Mouse (Mus musculus): ENCODE measurements around the gene Agr2. TPM values are rescaled to one million over a fixed set of nuclear protein-coding genes. Genes with fewer than 3 reads are reported as not detected.

The Agr2 gene
- polyA plus RNA-seq, 1 experiment: not detected

DNA sequence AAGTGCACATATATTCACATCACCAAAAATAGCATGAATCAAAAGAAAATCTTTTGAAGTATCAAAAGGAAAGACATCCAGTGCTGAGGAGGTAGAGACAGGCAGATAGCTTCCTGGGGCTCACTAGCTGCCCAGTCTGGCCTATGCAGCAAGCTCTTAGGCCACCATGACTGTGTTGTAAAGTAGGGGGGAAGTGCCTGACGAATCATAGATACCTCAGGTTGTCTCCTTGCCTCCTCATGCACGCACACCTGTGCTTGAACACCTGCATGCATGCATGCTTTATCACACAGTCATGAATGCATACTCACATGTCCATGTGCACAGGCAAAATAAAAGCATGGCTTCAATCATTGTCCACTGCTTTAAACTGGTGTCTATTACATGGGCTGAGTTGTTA, 52.0 kb downstream of the Agr2 start:
- Histone ChIP-seq H3K36me3 (ENCODE audit: control insufficient read depth, insufficient read depth, low read length) (no peaks in the 10 kb centered on the region), H3K27ac (ENCODE audit: control insufficient read depth, insufficient read depth, low read depth, low read length) (no peak overlapping the region), H3K4me3 (ENCODE audit: control insufficient read depth, low read depth, low read length) (no peak overlapping the region), H3K27me3 (ENCODE audit: control insufficient read depth, insufficient read depth, low read length) (no peaks in the 10 kb centered on the region), H3K4me1 (ENCODE audit: control insufficient read depth, insufficient read depth, low read length) (peaks cover 19% of the 10 kb centered on the region)
- TF ChIP-seq POLR2A (IDR thresholded peaks at IDR 0.05; ENCODE audit: control insufficient read depth, low read depth, low read length) (no peak), CTCF (IDR thresholded peaks at IDR 0.05; ENCODE audit: control insufficient read depth, insufficient read depth, insufficient replicate concordance, low read depth, low read length) (no peak)

DNA sequence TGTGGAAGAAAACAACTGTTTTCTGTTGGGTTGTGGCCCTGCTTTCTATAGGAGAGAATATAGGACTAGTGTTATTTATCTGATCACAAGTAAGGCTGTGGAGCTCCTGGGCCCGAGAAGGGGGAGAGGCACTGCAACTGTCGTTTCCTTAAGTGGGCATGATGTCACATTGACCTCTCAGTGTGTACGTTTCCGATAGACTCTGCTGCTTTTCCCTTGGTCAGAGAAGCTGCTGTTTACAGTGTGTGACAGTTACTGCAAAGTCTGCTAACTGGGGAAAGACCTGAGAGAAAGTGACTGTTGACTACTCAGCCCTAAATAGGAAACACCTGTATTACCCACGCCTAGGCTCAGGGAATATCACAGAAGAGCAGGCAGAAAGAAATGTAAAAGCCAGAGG, 53.5 kb downstream of the Agr2 start:
- peak overlapping the region; percentile 7; the same call in 1 of the 2 replicates for H3K4me3 ChIP-seq (ENCODE audit: control insufficient read depth, low read depth, low read length)
- H3K27ac ChIP-seq (ENCODE audit: control insufficient read depth, insufficient read depth, low read depth, low read length): peak overlapping the region; percentile 98
- H3K27me3 ChIP-seq (ENCODE audit: control insufficient read depth, insufficient read depth, low read length): no peaks in the 10 kb centered on the region
- TF ChIP-seq POLR2A (IDR thresholded peaks at IDR 0.05; ENCODE audit: control insufficient read depth, low read depth, low read length) (no peak), CTCF (IDR thresholded peaks at IDR 0.05; ENCODE audit: control insufficient read depth, insufficient read depth, insufficient replicate concordance, low read depth, low read length) (no peak)
- no peaks in the 10 kb centered on the region for H3K36me3 ChIP-seq (ENCODE audit: control insufficient read depth, insufficient read depth, low read length)
- peaks cover 16% of the 10 kb centered on the region for H3K4me1 ChIP-seq (ENCODE audit: control insufficient read depth, insufficient read depth, low read length)

GRCm38 (mm10) chr12:36047593-36047992, 54.9 kb downstream of the Agr2 start:
- Histone ChIP-seq H3K27ac (ENCODE audit: control insufficient read depth, insufficient read depth, low read depth, low read length) (no peak overlapping the region), H3K27me3 (ENCODE audit: control insufficient read depth, insufficient read depth, low read length) (no peaks in the 10 kb centered on the region), H3K4me3 (ENCODE audit: control insufficient read depth, low read depth, low read length) (peak overlapping the region; percentile 63), H3K36me3 (ENCODE audit: control insufficient read depth, insufficient read depth, low read length) (no peaks in the 10 kb centered on the region), H3K4me1 (ENCODE audit: control insufficient read depth, insufficient read depth, low read length) (peaks cover 11% of the 10 kb centered on the region)
- TF ChIP-seq POLR2A (IDR thresholded peaks at IDR 0.05; ENCODE audit: control insufficient read depth, low read depth, low read length) (no peak), CTCF (IDR thresholded peaks at IDR 0.05; ENCODE audit: control insufficient read depth, insufficient read depth, insufficient replicate concordance, low read depth, low read length) (no peak)

DNA sequence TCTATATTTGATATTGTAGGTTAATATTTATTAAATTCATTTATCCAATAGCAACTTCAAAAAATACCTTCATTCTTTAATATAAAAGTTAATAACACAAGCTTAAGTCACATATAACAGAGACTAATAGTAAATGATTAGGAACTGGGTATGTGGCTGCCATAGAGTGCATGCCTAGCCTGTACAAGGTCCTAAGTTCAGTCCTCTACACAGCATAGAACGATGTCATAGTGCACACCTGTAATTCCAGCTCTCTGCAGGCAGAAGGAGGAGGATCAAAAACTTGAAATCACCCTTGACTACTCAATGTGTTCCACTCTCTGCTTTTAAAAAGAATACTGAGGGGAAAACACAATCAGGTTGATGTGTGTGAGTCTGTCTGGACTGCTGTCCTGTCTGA, 57.6 kb downstream of the Agr2 start:
- H3K36me3 ChIP-seq (ENCODE audit: control insufficient read depth, insufficient read depth, low read length): no peaks in the 10 kb centered on the region
- TF ChIP-seq POLR2A (IDR thresholded peaks at IDR 0.05; ENCODE audit: control insufficient read depth, low read depth, low read length) (no peak), CTCF (IDR thresholded peaks at IDR 0.05; ENCODE audit: control insufficient read depth, insufficient read depth, insufficient replicate concordance, low read depth, low read length) (no peak)
- no peak overlapping the region for H3K27ac ChIP-seq (ENCODE audit: control insufficient read depth, insufficient read depth, low read depth, low read length)

More for the DNA sequence above, 57.6 kb downstream of the Agr2 start:
- H3K4me3 ChIP-seq (ENCODE audit: control insufficient read depth, low read depth, low read length): no peak overlapping the region
- H3K4me1 ChIP-seq (ENCODE audit: control insufficient read depth, insufficient read depth, low read length): peaks cover 8% of the 10 kb centered on the region
- no peaks in the 10 kb centered on the region for H3K27me3 ChIP-seq (ENCODE audit: control insufficient read depth, insufficient read depth, low read length)

Other genes with a start within 250 kb of the Agr2 start
- 1.9 and 2.2 TPM in 2 replicates for gene Agr3, start 67.3 kb upstream of the Agr2 start, polyA plus RNA-seq (2012; rRNA removed)
- gene Tspan13, start 49.6 kb downstream of the Agr2 start, polyA plus RNA-seq (2012; rRNA removed): 12.0 and 13.5 TPM in 2 replicates
- 1.3 and 1.4 TPM in 2 replicates for gene Ankmy2, start 164.2 kb downstream of the Agr2 start, polyA plus RNA-seq (2012; rRNA removed)
- 1.3 and 2.2 TPM in 2 replicates for gene Bzw2, start 165.2 kb downstream of the Agr2 start, polyA plus RNA-seq (2012; rRNA removed)